Mouse (Mus musculus): ENCODE data around the gene Arhgef28.

GRCm38 (mm10) chr13:97976642-97977041, 229.6 kb downstream of the Arhgef28 start:
- TF ChIP-seq CTCF (IDR thresholded peaks at IDR 0.05; ENCODE audit: low read depth) (no peak), EP300 (IDR thresholded peaks at IDR 0.05; ENCODE audit: low read depth) (no peak)

All from liver, embryonic 14.5 days (tissue).